Mouse (Mus musculus) heart, postnatal 0 days (tissue): ENCODE results near the gene Slc44a4.

Source experiments
- CTCF ChIP-seq: IDR thresholded peaks from 2 replicates; pipeline ENCODE4 v1.5.1; 2016; ENCODE audit warnings: antibody characterized with exemption, control low read depth, low read depth
- EP300 ChIP-seq: IDR thresholded peaks from 2 replicates; pipeline ENCODE4 v1.6.1; 2016; ENCODE audit warnings: antibody characterized with exemption, low read depth

- TF ChIP-seq CTCF (no peak), EP300 (no peak)
These were observed 37.5 kb downstream of the Slc44a4 start for GRCm38 (mm10) chr17:34951636-34952377.
